Mouse (Mus musculus): ENCODE results near the gene Iqgap3.

DNA sequence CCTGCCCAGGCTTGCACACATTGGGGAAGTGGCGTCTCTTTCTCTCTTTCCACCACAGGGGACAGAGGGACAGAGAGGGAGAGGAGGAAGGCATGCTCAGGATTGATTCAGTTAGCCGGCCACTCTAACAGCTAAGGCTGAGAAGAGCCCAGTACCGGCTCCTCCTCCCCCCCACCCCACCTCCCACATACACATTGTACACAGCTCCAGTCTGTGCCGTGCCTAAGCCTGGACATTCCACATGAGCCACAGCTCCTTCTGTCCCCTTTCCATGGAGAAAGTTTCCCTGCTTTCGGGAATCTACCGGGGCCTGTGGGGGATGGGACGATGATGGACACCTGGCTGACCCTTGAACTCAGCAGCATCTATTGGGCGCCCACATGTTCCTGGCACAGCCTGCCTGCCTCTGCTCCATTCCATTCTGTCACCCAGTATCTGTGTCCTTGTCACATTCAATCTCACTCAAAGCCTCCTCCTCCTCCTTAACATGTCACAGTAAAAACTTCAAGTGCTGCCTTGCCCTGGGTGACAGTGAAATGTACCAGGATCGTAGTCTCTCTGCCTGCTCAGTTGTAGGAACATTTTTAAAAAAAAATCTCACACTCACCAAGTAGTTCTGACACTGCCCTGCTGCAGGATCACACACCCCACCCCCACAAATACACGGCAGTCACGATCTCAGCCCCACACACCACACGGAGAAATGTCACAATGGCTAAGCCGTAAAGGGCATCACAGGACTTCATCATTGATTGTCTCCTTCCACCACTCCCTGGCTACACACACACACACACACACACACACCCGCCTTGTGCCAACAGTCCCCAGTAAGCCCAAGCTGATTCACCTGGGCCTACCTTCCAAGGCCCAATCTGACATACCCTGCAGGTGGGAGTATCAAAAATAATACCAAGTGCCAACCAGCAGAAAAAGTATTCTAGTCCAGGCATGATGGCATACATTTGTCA, 39.7 kb downstream of the Iqgap3 start:
- TF ChIP-seq CTCF (IDR thresholded peaks at IDR 0.05; ENCODE audit: borderline replicate concordance, insufficient read depth, low read length), result no peak
- TF ChIP-seq POLR2A (IDR thresholded peaks at IDR 0.05; ENCODE audit: low read depth, low read length), result no peak

Measured in embryonic fibroblast, embryonic 13.5 days (primary cell).